Mouse (Mus musculus): ENCODE measurements around the gene Gm45234.

Gene Gm45234

DNA sequence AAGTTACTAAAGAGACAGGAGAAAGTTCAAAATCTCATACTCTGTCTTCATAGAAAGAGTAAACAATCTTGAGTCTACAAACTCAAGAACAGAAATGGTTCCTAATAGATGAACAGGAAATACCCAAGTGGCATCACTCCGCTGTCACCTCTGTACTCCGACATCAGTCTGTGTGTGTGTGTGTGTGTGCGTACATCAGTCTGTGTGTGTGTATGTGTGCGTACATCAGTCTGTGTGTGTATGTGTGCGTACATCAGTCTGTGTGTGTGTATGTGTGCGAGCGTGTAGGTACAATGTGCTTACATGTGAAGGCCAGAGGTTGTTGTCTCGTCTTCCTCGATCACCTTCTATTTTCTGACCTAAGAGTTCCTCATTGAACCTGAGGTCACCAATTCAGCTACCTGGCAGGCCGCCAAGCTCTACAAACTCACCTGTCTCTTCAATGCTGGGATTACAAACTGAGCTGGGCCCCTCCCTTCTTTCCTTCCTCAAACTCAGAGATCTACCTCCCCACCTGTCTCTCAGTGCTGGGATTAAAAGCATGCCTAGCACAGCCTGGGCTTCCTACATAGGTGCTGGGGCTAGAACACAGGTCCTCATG, 47.4 kb downstream of the Gm45234 start:
- no peak for DNase-seq (ENCODE audit: low spot score)

DNA sequence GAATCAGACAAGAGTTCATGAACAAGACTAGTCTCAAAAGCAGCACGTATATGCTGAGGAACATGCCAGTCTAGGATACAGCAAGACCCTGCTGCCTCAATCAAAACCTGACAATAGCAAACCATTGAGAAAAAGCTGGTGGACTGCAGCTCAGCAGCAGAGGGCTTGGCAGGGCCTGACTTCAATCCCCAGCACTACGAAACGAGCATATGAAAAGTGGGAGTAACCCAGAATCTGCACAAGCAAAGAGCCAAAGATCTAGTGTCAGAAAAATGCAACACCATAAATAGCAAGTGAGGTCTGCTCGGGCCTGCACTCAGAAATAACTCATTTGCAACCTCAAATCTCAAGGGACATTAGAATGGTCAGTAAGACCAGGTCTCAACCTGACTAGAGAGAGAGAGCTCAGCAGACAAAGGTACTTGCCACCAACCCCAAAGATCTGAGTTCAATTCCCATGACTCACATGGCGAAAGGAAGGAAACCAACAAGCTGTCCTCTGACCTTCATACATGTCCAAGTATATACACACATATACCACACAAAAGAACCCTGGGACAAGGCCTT, 49.7 kb downstream of the Gm45234 start:
- DNase-seq (ENCODE audit: low spot score): no peak

- DNase-seq (ENCODE audit: low spot score): no peak
Observed at GRCm38 (mm10) chr6:124704417-124704816, 51.4 kb downstream of the Gm45234 start.

DNA sequence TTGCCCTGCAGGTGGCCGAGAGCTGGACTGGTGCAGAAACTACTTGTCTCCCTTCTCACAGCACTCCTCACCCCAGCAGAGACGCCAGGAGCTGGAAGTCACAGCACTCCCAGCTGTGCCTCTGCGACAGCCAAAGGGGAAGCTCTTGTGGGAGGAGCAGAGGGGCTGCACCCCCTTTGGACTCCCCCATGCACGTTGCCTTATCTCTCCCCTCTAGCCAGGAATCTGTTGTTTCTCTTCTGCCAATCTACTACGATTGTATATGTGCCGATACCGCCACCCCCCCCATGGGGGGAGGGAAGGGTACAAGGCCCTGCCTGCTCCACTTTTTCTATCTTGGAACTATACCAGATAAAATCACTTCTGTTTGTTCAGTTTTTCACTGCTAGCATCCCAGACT, 52.0 kb downstream of the Gm45234 start:
- DNase-seq (ENCODE audit: low spot score): no peak

DNA sequence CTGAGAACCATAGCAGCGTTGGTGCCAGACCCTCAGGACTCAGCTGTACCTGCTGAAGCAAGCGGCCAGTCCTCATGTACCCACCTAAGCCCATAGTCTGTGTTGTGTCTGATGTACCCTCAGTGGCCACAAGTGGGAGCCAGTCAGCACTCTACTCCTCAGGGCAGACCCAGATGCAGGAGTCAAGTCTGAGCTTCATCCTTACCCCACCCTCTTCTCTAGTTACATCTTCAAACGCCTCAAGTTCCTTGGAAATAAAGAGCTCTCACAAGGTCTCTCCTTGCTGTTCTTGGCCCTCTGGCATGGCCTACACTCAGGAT, 53.1 kb downstream of the Gm45234 start:
- peak; percentile 66 for DNase-seq (ENCODE audit: low spot score)

GRCm38 (mm10) chr6:124702102-124702783, 53.6 kb downstream of the Gm45234 start:
- DNase-seq (ENCODE audit: low spot score): no peak

GRCm38 (mm10) chr6:124701338-124701737, 54.5 kb downstream of the Gm45234 start:
- no peak for DNase-seq (ENCODE audit: low spot score)

DNA sequence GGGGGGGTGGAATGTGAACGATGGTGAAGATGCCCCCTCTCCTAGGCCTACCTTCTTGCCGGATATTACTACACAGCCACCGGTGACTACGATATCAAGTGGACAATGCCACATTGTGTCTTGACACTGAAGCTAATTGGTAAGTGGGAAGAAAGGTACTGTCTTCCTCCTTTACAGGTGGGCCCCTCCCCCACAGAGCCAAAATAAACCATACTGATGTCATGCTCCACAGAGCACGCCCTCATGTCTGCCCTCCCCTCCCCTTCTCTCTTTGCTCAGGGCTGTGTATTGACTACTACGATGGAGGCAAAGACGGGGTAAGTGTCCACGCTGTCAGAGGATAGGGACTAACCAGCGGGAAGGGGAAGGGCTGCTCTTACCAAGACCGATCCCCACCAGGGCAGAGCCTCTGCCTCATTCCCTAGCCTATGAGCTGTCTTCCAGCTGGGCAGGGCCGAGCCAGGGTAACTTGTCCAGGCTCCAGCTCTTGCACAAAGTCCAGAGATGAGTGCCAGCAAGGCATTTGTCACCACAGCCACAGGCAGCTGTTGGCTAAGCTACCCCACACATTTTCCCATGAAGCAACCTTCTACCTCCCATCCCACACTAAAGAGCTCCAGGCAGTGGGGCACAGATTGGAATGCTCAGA, 55.7 kb downstream of the Gm45234 start:
- peak; percentile 54 for DNase-seq (ENCODE audit: low spot score)

- no peak for DNase-seq (ENCODE audit: low spot score)
Observed at GRCm38 (mm10) chr6:124699366-124699765, 56.5 kb downstream of the Gm45234 start.

GRCm38 (mm10) chr6:124698751-124699150, 57.1 kb downstream of the Gm45234 start:
- no peak for DNase-seq (ENCODE audit: low spot score)

DNA sequence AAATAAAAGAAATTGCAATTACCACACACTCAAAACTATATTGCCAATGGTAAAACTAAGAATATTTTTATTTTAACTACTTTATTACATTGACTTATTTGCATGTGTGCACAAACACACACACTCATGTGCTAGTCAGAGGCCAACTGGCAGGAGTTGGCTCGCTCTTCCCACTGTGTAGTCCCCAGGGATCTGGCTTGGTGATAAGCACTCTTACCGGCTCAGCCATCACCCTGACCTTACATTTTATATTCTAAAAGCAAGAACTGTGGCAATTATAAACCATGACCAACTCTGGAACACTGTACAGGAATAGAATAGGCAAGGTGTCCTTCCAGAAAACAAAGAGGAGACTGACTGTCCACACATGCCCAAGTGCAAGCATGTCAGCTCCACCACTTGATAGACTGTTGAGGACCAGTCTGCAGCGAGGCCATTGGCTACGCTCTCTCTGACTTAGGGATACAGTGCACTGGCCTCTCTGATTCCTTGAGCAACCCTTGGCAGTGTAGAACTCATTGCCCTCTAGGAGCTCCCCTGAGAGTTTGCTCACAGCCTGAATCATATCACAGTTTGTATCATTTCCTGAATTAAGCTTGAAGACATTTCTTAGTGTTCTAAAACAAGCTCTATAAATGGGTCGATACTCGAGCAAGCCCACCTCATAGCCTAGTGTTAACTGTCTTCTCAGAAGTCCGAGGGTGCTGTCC, 59.2 kb downstream of the Gm45234 start:
- DNase-seq (ENCODE audit: low spot score): no peak

- peak; percentile 77 for DNase-seq (ENCODE audit: low spot score)
Observed at GRCm38 (mm10) chr6:124694166-124694955, 61.5 kb downstream of the Gm45234 start.

DNA sequence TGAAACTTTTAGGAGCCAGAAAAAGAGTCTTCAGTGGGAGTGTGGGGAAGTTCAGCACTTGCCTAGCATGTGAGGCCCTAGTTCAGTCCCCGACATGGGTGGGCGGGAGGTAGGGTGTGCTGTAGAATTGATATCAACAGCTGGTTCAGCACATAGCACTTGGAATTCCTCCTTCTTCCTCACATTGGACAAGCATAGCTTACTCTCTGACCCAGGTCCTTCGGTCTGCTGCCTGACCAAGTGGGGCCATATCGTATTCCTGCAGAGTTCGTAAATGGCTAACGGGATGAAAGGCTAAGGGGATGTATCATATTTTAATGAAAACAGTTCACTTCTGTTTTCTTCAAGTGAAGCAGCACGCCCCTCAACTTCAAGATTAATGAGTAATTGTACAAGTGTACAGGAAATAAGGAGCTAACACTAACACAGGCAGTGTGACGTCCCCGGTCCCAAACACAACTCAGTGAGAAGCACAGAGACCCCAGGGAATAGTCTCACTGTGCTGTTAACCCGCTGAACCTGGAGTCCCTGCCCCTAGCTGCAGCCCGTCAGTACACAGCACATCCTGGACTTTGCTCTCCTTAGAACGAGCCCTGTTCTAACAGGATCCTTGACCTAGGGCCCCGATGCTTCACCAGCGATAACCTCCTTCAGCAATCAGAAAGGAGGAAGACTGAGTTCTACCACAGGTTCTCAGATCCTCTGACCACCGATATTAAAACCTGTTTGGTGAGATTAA, 62.4 kb downstream of the Gm45234 start:
- no peak for DNase-seq (ENCODE audit: low spot score)

GRCm38 (mm10) chr6:124690517-124690916, 65.3 kb downstream of the Gm45234 start:
- DNase-seq (ENCODE audit: low spot score): no peak

Measured in ovary, postnatal 36 days (tissue).